Mouse (Mus musculus): ENCODE results near the gene Laptm5. TPM values are rescaled to one million over a fixed set of nuclear protein-coding genes. Genes with fewer than 3 reads are reported as not detected.

Gene Laptm5
- polyA plus RNA-seq, 1 experiment from 2014 or later, result not detected

DNA sequence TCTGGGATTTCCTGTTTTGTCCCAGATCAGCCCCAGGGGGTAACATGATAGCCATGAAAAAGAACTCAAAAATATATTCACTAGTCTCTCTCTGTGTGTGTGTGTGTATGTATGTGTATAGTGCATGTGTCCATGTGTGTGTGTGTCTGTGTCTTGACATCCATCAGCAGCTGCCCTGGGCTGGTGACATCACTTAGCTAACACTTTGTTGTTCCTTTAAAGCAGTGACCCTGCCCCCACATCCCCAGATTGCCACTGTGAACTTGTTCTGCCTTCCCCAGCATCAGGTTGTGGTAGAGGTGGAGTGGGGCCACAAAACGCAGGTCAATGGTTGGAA lies 33.9 kb upstream of the Laptm5 start:
- no peak for ATAC-seq
- in situ Hi-C loops (cut with MboI; ENCODE audit: low pct_unique_long_range_greater_than_20kb), result loop anchor here (5.0 kb wide), 1 partner anchor 92 kb away; no protein-coding TSS in a partner anchor
- no peak for TF ChIP-seq CTCF (IDR thresholded peaks at IDR 0.05)
- DNase-seq (ENCODE audit: low read depth, low spot score), result no peak
- H3K27me3 ChIP-seq, result no peaks in the 10 kb centered on the region
- CTCF ChIA-PET, result interaction anchor here (0.9 to 3.8 kb wide), 10 partner anchors 9 to 93 kb away, joined by 3 to 39 read pairs (median 4); partner anchors contain the start of gene Sdc3
- POLR2A ChIA-PET, result no interaction called here

- no peak for ATAC-seq
- in situ Hi-C loops (cut with MboI; ENCODE audit: low pct_unique_long_range_greater_than_20kb), result no loop called here
- CTCF ChIA-PET, result interaction anchor here (2.6 kb wide), 1 partner anchor 11 kb away, joined by 7 read pairs; no protein-coding TSS in a partner anchor
- TF ChIP-seq CTCF (IDR thresholded peaks at IDR 0.05), result no peak
- no peaks in the 10 kb centered on the region for H3K27me3 ChIP-seq
- no peak for DNase-seq (ENCODE audit: low read depth, low spot score)
- POLR2A ChIA-PET, result no interaction called here
These were observed 31.6 kb upstream of the Laptm5 start for GRCm38 (mm10) chr4:130881336-130881735.

- POLR2A ChIA-PET, result interaction anchor here (1.0 kb wide), 1 partner anchor 10 kb away, joined by 4 read pairs; no protein-coding TSS in a partner anchor
- TF ChIP-seq CTCF (IDR thresholded peaks at IDR 0.05), result no peak
- ATAC-seq (no peak), DNase-seq (ENCODE audit: low read depth, low spot score) (no peak)
- in situ Hi-C loops (cut with MboI; ENCODE audit: low pct_unique_long_range_greater_than_20kb), result no loop called here
- peaks cover 6% of the 10 kb centered on the region for H3K27me3 ChIP-seq
- CTCF ChIA-PET, result interaction anchor here (2.6 kb wide), 1 partner anchor 10 kb away, joined by 7 read pairs; no protein-coding TSS in a partner anchor
These were observed 30.2 kb upstream of the Laptm5 start for GRCm38 (mm10) chr4:130882762-130883161.

GRCm38 (mm10) chr4:130883820-130884533 lies 28.9 kb upstream of the Laptm5 start:
- ChIA-PET CTCF (no interaction called here), POLR2A (interaction anchor here (1.0 kb wide), 1 partner anchor 9 kb away, joined by 4 read pairs; no protein-coding TSS in a partner anchor)
- ATAC-seq (no peak), DNase-seq (ENCODE audit: low read depth, low spot score) (no peak)
- H3K27me3 ChIP-seq, result peaks cover 6% of the 10 kb centered on the region
- no peak for TF ChIP-seq CTCF (IDR thresholded peaks at IDR 0.05)
- in situ Hi-C loops (cut with MboI; ENCODE audit: low pct_unique_long_range_greater_than_20kb), result no loop called here

DNA sequence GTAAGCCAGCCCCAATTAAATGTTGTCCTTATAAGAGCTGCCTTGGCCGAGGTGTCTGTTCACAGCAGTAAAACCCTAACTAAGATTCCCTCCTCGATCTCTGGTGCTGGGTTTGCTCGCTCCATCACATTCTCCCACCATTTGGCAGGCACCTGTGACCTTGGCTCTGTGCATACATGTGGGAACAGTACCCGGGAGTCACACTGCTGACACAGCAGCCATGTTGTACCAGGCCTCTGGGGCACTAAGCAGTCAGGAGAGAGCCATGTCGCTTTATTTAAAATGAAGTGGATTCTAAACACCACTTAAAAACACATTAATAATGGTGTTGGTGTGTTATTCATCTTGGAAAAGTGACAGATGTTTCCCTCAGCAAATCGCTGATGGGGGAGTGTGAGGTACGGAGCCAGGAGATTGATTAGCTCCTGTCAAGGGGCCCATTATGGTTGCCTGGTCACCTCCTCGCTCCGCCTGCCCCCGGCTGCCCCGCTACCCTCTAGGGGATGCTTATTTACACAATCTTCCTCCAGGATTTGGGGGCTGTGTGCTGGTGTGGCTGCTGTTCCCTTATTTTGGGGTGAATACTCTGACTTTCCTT lies 25.7 kb upstream of the Laptm5 start:
- DNase-seq (ENCODE audit: low read depth, low spot score) (no peak), ATAC-seq (no peak)
- TF ChIP-seq CTCF (IDR thresholded peaks at IDR 0.05), result no peak
- CTCF ChIA-PET, result interaction anchor here (0.7 kb wide), 1 partner anchor 99 kb away, joined by 3 read pairs; no protein-coding TSS in a partner anchor
- POLR2A ChIA-PET, result no interaction called here
- in situ Hi-C loops (cut with MboI; ENCODE audit: low pct_unique_long_range_greater_than_20kb), result no loop called here
- H3K27me3 ChIP-seq, result peaks cover 6% of the 10 kb centered on the region

DNA sequence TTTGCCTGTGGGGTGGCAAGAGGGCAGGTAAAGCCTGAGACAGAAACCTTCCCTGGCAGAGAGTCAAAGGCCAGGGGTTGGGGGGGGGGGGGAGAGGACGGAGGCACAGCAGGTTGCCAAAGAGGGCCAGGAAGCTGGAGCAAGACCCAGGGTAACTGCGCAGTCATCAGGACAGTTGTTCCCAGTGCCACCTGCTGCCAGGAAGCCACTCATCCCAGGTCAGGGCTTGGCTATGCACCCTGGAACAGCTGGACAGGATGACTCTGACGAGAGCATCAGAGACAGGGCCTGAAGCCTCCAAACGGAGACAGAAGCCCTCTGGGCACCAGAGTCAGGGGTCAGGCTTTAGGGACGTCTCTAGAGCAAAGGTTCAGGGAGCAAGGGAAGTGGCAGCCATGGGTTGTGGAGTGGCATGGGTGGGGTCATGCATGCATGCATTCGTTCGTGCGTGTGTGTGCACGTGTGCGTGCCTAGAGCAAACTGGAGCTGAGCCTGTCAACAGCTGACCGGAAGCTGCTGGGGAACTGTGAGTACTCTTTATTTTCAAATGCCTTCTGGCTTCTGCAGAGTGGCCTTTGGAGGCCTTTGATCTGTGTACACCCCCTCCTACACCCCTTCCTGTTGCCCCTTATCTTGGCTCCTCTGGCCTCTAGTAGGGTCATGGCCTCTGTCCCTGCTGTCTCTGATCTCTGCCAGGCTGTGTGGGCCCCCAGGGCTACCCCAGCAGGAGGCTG lies 23.0 kb upstream of the Laptm5 start:
- H3K27me3 ChIP-seq, result peaks cover 12% of the 10 kb centered on the region
- no peak for DNase-seq (ENCODE audit: low read depth, low spot score)
- ChIA-PET CTCF (interaction anchor here (0.6 kb wide), 1 partner anchor 106 kb away, joined by 3 read pairs; no protein-coding TSS in a partner anchor), POLR2A (no interaction called here)
- in situ Hi-C loops (cut with MboI; ENCODE audit: low pct_unique_long_range_greater_than_20kb), result no loop called here
- no peak for TF ChIP-seq CTCF (IDR thresholded peaks at IDR 0.05)
- ATAC-seq, result no peak

DNA sequence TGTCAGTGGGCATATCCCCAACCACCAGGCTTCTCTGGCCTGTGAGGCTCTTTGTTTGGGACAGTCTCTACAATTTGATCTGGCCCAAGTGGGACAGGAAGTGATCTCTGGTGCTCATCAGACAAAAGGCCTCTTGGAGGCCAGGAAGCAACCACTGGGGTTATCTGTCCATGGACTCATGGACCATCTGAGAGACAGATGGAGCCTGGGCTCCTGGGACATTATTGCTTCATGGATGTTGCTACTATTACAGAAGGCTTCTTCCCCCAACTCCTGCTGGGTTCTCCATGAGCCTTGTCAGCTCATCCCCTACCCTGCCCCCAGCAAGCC lies 22.4 kb upstream of the Laptm5 start:
- ChIA-PET POLR2A (no interaction called here), CTCF (interaction anchor here (0.6 to 2.6 kb wide), 2 partner anchors 101 to 107 kb away, joined by 3 to 25 read pairs; partner anchors contain the start of gene Sdc3)
- ATAC-seq (no peak), DNase-seq (ENCODE audit: low read depth, low spot score) (no peak)
- no peak for TF ChIP-seq CTCF (IDR thresholded peaks at IDR 0.05)
- H3K27me3 ChIP-seq, result peaks cover 12% of the 10 kb centered on the region
- in situ Hi-C loops (cut with MboI; ENCODE audit: low pct_unique_long_range_greater_than_20kb), result no loop called here

DNA sequence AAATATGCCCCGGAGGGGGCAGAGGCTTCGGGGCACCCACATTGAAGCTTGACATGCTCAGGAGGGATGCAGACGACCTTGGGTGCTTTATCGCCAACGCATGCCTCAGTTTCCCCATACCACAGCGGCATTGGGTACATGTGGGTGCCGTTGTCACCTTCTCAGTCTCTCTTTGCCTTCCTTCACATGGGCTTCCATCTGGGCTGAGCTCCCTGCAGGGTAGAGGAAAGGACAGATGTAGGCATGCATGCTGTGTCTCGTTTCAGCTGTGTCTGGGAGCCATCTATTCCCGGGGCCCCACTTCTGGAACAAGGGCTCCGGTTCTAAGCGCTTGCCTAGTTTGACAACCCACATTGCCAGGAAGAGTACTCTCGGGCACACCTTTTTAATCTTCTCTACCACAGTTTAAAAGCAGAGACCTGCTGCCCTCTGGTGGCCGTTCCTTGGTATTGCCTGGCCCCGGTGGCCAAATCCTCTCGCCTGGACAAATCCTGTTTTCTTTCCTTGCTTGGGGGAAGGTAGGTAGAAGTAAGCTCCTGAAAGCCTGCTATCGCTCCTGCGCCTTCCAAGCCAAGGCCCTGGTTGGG lies 20.8 kb upstream of the Laptm5 start:
- TF ChIP-seq CTCF (IDR thresholded peaks at IDR 0.05), result peak; percentile 91
- ChIA-PET POLR2A (interaction anchor here (0.9 to 1.2 kb wide), 2 partner anchors 9 to 101 kb away, joined by 3 to 4 read pairs; no protein-coding TSS in a partner anchor), CTCF (interaction anchor here (0.8 to 2.9 kb wide), 14 partner anchors 10 to 107 kb away, joined by 3 to 27 read pairs (median 3); partner anchors contain the start of gene Sdc3)
- DNase-seq (ENCODE audit: low read depth, low spot score) (no peak), ATAC-seq (no peak)
- H3K27me3 ChIP-seq, result peaks cover 11% of the 10 kb centered on the region
- in situ Hi-C loops (cut with MboI; ENCODE audit: low pct_unique_long_range_greater_than_20kb), result no loop called here

DNA sequence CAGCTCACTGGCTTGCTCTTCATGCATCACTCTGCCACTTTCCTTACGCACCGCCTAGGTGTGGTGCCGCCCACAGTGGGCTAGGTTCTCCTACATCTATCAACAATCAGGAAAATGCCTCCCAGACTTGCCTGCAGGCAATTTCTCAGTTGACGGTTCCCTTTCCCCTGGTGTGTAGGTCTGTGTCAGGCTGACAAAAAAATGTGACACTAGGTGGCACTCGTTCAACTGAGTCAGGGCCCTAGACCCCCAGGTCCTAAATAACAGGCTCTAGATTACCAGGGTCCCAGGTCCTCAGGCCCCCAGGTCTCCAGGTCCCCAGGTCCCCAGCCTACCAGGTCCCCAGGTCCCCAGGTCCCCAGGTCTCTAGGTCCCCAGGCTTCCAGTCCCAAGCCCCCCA lies 19.2 kb upstream of the Laptm5 start:
- in situ Hi-C loops (cut with MboI; ENCODE audit: low pct_unique_long_range_greater_than_20kb), result no loop called here
- ATAC-seq (no peak), DNase-seq (ENCODE audit: low read depth, low spot score) (no peak)
- H3K27me3 ChIP-seq, result peaks cover 6% of the 10 kb centered on the region
- no peak for TF ChIP-seq CTCF (IDR thresholded peaks at IDR 0.05)
- POLR2A ChIA-PET, result interaction anchor here (1.3 kb wide), 1 partner anchor 103 kb away, joined by 4 read pairs; no protein-coding TSS in a partner anchor
- CTCF ChIA-PET, result interaction anchor here (1.3 to 2.9 kb wide), 4 partner anchors 12 to 109 kb away, joined by 3 to 27 read pairs (median 6); no protein-coding TSS in a partner anchor

- ChIA-PET POLR2A (no interaction called here), CTCF (interaction anchor here (1.0 to 1.5 kb wide), 2 partner anchors 17 to 51 kb away, joined by 3 to 4 read pairs; no protein-coding TSS in a partner anchor)
- TF ChIP-seq CTCF (IDR thresholded peaks at IDR 0.05), result no peak
- peaks cover 6% of the 10 kb centered on the region for H3K27me3 ChIP-seq
- no peak for ATAC-seq
- in situ Hi-C loops (cut with MboI; ENCODE audit: low pct_unique_long_range_greater_than_20kb), result loop anchor here (5.0 kb wide), 1 partner anchor 52 kb away; no protein-coding TSS in a partner anchor
- no peak for DNase-seq (ENCODE audit: low read depth, low spot score)
These were observed 17.2 kb upstream of the Laptm5 start for GRCm38 (mm10) chr4:130895701-130896100.

All from Patski (cell line).